Mouse (Mus musculus): ENCODE data around the gene Slc8a2. TPM values are rescaled to one million over a fixed set of nuclear protein-coding genes. Genes with fewer than 3 reads are reported as not detected.

The Slc8a2 gene
- polyA plus RNA-seq (2012; rRNA removed) = 1.2 and 2.5 TPM in 2 replicates

- Histone ChIP-seq H3K4me3 (ENCODE audit: extremely low read depth, insufficient read depth, insufficient read length) (peak within 1 kb of the TSS; percentile 24; the same call in 1 of the 2 replicates), H3K4me1 (ENCODE audit: control insufficient read depth, insufficient read depth, insufficient read length) (peaks cover 7% of the 10 kb centered on the region; the same call in 1 of the 2 replicates), H3K27ac (ENCODE audit: insufficient read depth, low read length) (no peak within 1 kb of the TSS), H3K27me3 (ENCODE audit: control insufficient read depth, insufficient read depth, low read length) (peaks cover 6% of the 10 kb centered on the region), H3K36me3 (ENCODE audit: control insufficient read depth, insufficient read depth, low read length) (peaks cover 2% of the 10 kb centered on the region; the same call in 1 of the 2 replicates)
- peak in 1 of 2 experiments; percentile 17 for DNase-seq (ENCODE audit: low read depth in 1 of 2, low spot score in 2 of 2)
- 14% methylated on average over 12 of the region's 12 CpGs for WGBS
- TF ChIP-seq CTCF (IDR thresholded peaks at IDR 0.05; ENCODE audit: extremely low read depth, insufficient read depth, insufficient read length, insufficient replicate concordance) = no peak
- no peak for TF ChIP-seq POLR2A (IDR thresholded peaks at IDR 0.05; ENCODE audit: low read depth, low read length)
Measured at GRCm38 (mm10) chr7:16129421-16129845, at the start of gene Slc8a2. Gene Slc8a2, plus strand, starts transcription at chr7:16129826.

- H3K36me3 ChIP-seq (ENCODE audit: control insufficient read depth, insufficient read depth, low read length) = no peaks in the 10 kb centered on the region
- H3K4me1 ChIP-seq (ENCODE audit: control insufficient read depth, insufficient read depth, insufficient read length) = no peaks in the 10 kb centered on the region
- TF ChIP-seq POLR2A (IDR thresholded peaks at IDR 0.05; ENCODE audit: low read depth, low read length) = no peak
- TF ChIP-seq CTCF (IDR thresholded peaks at IDR 0.05; ENCODE audit: extremely low read depth, insufficient read depth, insufficient read length, insufficient replicate concordance) = no peak
- no peak overlapping the region for H3K27ac ChIP-seq (ENCODE audit: insufficient read depth, low read length)
- WGBS = 76% methylated on average over 1 of the region's 1 CpGs
- H3K27me3 ChIP-seq (ENCODE audit: control insufficient read depth, insufficient read depth, low read length) = no peaks in the 10 kb centered on the region
- no peak overlapping the region for H3K4me3 ChIP-seq (ENCODE audit: extremely low read depth, insufficient read depth, insufficient read length)
- no peak for DNase-seq (ENCODE audit: low read depth in 1 of 2, low spot score in 2 of 2)
Measured at GRCm38 (mm10) chr7:16079947-16080346, 49.7 kb upstream of the Slc8a2 start.

GRCm38 (mm10) chr7:16080581-16080980, 49.0 kb upstream of the Slc8a2 start:
- no peaks in the 10 kb centered on the region for H3K27me3 ChIP-seq (ENCODE audit: control insufficient read depth, insufficient read depth, low read length)
- 76% methylated on average over 4 of the region's 4 CpGs for WGBS
- H3K4me1 ChIP-seq (ENCODE audit: control insufficient read depth, insufficient read depth, insufficient read length) = no peaks in the 10 kb centered on the region
- no peaks in the 10 kb centered on the region for H3K36me3 ChIP-seq (ENCODE audit: control insufficient read depth, insufficient read depth, low read length)
- H3K4me3 ChIP-seq (ENCODE audit: extremely low read depth, insufficient read depth, insufficient read length) = no peak overlapping the region
- DNase-seq (ENCODE audit: low read depth in 1 of 2, low spot score in 2 of 2) = no peak
- no peak overlapping the region for H3K27ac ChIP-seq (ENCODE audit: insufficient read depth, low read length)
- TF ChIP-seq CTCF (IDR thresholded peaks at IDR 0.05; ENCODE audit: extremely low read depth, insufficient read depth, insufficient read length, insufficient replicate concordance) = no peak
- TF ChIP-seq POLR2A (IDR thresholded peaks at IDR 0.05; ENCODE audit: low read depth, low read length) = no peak

GRCm38 (mm10) chr7:16083361-16083760, 46.3 kb upstream of the Slc8a2 start:
- no peak for DNase-seq (ENCODE audit: low read depth in 1 of 2, low spot score in 2 of 2)
- H3K27me3 ChIP-seq (ENCODE audit: control insufficient read depth, insufficient read depth, low read length) = 0 out of 2 replicates have a peak, but pooled peaks cover 1% of the 10 kb centered on the region
- H3K4me3 ChIP-seq (ENCODE audit: extremely low read depth, insufficient read depth, insufficient read length) = no peak overlapping the region
- TF ChIP-seq POLR2A (IDR thresholded peaks at IDR 0.05; ENCODE audit: low read depth, low read length) (no peak), CTCF (IDR thresholded peaks at IDR 0.05; ENCODE audit: extremely low read depth, insufficient read depth, insufficient read length, insufficient replicate concordance) (no peak)
- no peaks in the 10 kb centered on the region for H3K36me3 ChIP-seq (ENCODE audit: control insufficient read depth, insufficient read depth, low read length)
- no peaks in the 10 kb centered on the region for H3K4me1 ChIP-seq (ENCODE audit: control insufficient read depth, insufficient read depth, insufficient read length)
- 70% methylated on average over 4 of the region's 4 CpGs for WGBS
- no peak overlapping the region for H3K27ac ChIP-seq (ENCODE audit: insufficient read depth, low read length)

GRCm38 (mm10) chr7:16087587-16087986, 42.0 kb upstream of the Slc8a2 start:
- Histone ChIP-seq H3K36me3 (ENCODE audit: control insufficient read depth, insufficient read depth, low read length) (no peaks in the 10 kb centered on the region), H3K4me1 (ENCODE audit: control insufficient read depth, insufficient read depth, insufficient read length) (no peaks in the 10 kb centered on the region), H3K4me3 (ENCODE audit: extremely low read depth, insufficient read depth, insufficient read length) (no peak overlapping the region), H3K27ac (ENCODE audit: insufficient read depth, low read length) (no peak overlapping the region), H3K27me3 (ENCODE audit: control insufficient read depth, insufficient read depth, low read length) (0 out of 2 replicates have a peak, but pooled peaks cover 1% of the 10 kb centered on the region)
- WGBS = 78% methylated on average over 2 of the region's 2 CpGs
- no peak for DNase-seq (ENCODE audit: low read depth in 1 of 2, low spot score in 2 of 2)
- TF ChIP-seq POLR2A (IDR thresholded peaks at IDR 0.05; ENCODE audit: low read depth, low read length) = no peak
- no peak for TF ChIP-seq CTCF (IDR thresholded peaks at IDR 0.05; ENCODE audit: extremely low read depth, insufficient read depth, insufficient read length, insufficient replicate concordance)

- Histone ChIP-seq H3K27ac (ENCODE audit: insufficient read depth, low read length) (no peak overlapping the region), H3K27me3 (ENCODE audit: control insufficient read depth, insufficient read depth, low read length) (no peaks in the 10 kb centered on the region), H3K4me3 (ENCODE audit: extremely low read depth, insufficient read depth, insufficient read length) (no peak overlapping the region), H3K4me1 (ENCODE audit: control insufficient read depth, insufficient read depth, insufficient read length) (peaks cover 7% of the 10 kb centered on the region; the same call in 1 of the 2 replicates), H3K36me3 (ENCODE audit: control insufficient read depth, insufficient read depth, low read length) (no peaks in the 10 kb centered on the region)
- 65% methylated on average over 3 of the region's 3 CpGs for WGBS
- TF ChIP-seq CTCF (IDR thresholded peaks at IDR 0.05; ENCODE audit: extremely low read depth, insufficient read depth, insufficient read length, insufficient replicate concordance) (no peak), POLR2A (IDR thresholded peaks at IDR 0.05; ENCODE audit: low read depth, low read length) (no peak)
- DNase-seq (ENCODE audit: low read depth in 1 of 2, low spot score in 2 of 2) = no peak
Measured at GRCm38 (mm10) chr7:16094592-16094991, 35.0 kb upstream of the Slc8a2 start.
